Mouse (Mus musculus) spleen, postnatal 4 days (tissue): ENCODE results near the gene Stk19.

Source experiments
- DNase-seq, 2 experiments: peaks; one replicate each; pipeline ENCODE4 v3.0.0; 2022; ENCODE audit warnings: low spot score in 2 of 2

Stk19 gene

GRCm38 (mm10) chr17:34836856-34837221 lies at the start of gene Stk19, which contains the start of gene Dxo:
TSS of gene Stk19 (minus strand) at chr17:34836945.
TSS of gene Dxo (plus strand) at chr17:34837019.
- peak; percentile 94 to 97 for DNase-seq

GRCm38 (mm10) chr17:34885615-34886014 lies 48.9 kb upstream of the Stk19 start:
- no peak for DNase-seq

GRCm38 (mm10) chr17:34884704-34885103 lies 48.0 kb upstream of the Stk19 start:
- DNase-seq, result no peak

DNA sequence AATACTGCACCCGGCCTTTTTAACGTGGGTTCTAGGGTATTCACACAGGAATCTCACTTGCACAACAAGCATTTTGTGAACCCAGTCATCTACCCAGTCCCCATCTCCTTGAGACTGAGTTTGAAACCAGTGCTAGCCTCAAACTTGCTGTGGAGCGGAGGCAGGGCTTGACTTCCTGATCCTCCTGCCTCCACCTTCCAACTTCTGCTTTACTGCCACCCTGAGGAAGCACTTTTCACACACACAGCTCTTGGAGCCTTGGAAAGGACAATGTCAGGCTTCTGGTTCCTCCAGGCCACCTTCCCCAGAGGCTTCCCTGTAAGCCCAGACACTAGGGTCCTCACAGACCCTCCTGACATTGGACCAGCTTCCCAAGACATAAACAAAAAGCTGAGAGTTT lies 46.6 kb upstream of the Stk19 start:
- DNase-seq, result no peak

DNA sequence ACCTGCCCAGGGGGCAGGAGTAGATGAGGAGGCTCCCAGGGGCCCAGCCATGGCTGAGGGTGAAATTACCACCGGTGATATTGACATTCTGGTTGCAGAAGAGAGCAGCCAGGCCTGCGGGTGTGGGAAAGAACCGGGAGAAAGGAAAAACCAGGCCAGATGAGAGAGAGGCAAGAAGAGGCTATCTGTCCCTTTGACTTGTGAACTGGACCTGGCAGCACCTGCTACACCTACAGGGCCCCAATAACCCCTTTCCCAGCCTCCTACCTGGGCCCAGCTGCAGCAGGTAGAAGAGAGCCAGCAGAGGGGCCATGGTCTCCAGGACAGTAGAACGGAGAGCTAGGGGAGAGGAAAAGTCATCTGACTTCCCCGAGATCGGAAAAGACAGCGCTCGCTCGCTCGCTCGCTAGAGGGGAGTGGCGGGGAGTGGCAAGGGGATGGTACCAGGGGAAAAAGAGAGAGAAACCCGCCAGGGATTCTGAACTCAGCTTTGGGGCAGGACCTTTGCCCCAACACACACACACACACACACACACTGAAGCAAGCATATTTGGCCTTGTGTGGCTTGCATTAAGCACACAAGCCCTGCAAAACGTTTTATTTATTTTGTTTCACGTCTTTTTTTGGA lies 45.1 kb upstream of the Stk19 start, which contains the start of gene Gm20547:
Gm20547 (minus strand) TSS at position 360 of the 628 bp plus-strand sequence.
- no peak for DNase-seq

- no peak for DNase-seq
Observed at GRCm38 (mm10) chr17:34881166-34881565, 44.4 kb upstream of the Stk19 start.

GRCm38 (mm10) chr17:34879336-34879879 lies 42.7 kb upstream of the Stk19 start, which contains the start of gene Zbtb12:
TSS of gene Zbtb12 (plus strand) at chr17:34879483.
- DNase-seq, result no peak

DNA sequence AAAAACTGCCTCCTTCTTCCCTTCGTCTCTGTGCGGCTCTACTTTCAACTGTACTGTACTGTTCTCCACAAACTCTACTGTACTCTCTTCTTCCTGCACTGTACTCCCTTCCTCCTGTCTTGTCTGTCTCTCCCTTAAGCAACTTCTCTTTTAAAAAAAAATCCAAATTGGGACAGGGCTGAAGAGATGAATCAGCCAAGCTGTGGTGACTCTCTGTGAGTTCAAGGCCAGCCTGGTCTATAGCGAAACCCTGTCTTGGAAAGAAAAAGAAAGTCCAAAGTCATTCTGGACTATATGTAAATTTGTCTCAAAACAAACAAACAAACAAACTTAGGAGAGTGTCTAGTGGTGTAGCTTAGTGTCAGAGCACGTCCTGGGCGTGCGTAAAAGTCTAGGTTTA lies 37.6 kb upstream of the Stk19 start:
- no peak for DNase-seq

DNA sequence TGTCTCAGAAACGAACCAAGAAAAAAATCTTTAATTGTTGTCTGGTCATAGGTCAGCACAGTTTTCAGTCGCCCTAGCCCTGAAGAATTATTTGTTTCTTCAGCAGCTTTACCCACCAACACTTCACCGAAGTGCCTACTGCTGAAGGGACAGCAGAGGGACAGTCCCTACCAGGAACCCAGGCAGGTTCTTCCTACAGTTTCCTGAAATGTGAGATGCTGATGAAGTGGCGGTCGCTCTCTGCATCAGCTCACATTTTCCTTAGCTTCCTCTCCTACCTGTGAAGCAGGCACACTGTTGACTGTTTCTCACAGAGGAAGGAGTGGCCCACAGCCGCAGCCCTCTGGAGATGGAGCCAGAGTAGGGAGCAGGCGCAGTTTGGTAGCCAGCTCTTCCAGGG lies 29.2 kb upstream of the Stk19 start:
- no peak for DNase-seq

DNA sequence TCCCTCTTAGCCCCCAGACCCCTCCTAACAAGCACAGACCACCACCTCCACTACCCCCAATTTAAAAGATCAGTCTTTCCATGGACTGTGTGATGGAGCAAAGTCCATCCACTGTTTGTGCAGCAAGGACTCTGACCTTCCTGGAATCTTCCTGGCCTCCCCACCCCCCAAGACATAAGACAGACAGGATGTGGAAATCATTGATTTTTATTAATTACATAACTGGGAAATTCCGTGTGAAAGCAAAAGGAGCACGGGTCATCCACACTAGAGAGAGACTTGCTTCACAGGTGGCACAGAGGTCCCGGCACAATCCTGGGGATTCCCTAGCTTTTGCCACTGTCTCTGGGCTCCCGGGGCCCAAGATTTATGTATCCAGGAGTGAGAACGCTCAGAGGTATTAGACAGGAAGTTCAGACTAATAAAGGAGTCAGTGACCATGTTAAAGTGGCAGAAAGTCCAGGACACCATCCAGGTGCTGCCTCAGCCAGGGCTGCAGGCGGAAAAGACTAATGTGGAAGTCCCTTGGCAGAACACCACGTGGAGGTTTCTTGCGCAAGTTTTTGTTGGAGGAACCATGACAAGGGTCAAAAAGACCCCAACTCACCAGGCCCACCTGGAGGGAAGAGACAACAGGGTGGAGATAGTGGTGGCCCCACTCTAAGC lies 25.8 kb upstream of the Stk19 start, which contains the start of gene Cfb:
Cfb (minus strand) TSS at position 103 of the 666 bp plus-strand sequence.
- no peak for DNase-seq

DNA sequence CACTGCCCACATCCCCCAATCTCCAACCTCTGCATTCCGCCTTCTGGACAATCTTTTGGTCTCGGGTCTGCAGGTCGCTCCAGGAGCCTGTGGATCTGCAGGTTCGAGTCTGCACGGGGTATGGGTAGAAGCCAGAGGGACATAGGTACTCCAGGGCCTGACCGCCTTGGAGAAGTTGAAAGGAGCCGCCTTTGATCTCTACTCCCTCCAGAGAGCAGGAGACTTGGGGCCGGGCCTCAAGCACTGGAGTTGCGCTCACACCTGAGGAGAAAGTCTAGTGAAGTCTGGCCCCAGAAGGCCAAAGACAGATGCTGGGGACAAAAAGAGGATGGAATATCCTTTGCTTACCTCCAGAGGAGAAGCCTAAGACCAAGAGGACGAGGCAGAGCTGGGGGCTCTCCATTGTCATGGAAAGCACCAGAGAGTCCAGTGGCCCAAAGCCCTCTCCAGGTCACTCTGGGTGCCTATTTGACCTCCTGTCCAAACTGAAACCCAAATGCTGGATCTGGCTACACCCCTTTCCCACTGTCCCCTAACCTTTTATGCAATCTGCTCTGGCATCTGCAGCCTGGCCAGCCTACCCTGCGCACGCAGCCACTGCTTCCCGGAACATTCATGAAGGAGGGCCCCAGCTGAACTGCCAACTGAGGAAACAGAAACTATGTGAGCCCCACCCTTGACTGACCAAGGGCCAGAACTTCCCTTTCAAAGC lies 25.1 kb upstream of the Stk19 start:
- no peak for DNase-seq

- DNase-seq, result no peak
Observed at GRCm38 (mm10) chr17:34860514-34860913, 23.8 kb upstream of the Stk19 start.

DNA sequence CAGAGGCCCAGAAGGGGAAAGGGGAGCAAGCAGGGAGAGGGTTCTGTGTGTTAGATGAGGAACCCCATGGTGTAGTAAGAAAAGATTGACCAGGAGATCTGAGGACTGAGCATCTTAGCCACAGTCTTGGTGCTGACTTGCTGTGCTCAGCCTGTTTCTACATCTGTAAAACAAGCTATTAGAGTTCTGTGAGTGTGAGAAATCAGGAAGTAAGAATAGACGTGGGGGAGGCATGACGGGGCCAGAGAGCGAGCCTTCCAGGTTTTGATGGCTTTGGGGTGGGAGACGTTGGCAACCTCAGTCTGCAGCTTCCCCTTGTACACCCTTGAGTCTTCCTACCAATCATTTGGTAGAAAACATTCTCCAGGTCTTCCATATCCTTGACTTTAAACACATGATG lies 21.9 kb upstream of the Stk19 start:
- DNase-seq, result no peak

DNA sequence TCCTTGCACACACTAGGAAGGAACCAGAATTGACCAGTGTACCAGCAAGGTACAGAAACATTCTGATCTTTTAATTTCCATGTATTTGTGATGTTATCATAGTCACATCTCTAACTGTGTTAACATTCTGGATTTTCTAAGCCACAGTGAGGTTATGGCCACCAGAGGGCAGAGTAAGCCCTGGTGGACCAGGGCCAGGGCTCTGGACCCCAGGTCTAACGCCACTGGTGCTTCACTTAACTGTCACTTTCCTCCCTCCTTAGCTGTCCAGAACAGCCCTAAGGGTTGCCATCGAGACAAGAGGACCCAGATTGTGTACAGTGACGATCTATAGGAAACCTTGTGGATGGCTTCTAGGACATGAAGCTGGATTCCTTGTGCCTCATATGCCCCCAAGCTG lies 19.1 kb upstream of the Stk19 start:
- DNase-seq, result peak; percentile 47 to 74

DNA sequence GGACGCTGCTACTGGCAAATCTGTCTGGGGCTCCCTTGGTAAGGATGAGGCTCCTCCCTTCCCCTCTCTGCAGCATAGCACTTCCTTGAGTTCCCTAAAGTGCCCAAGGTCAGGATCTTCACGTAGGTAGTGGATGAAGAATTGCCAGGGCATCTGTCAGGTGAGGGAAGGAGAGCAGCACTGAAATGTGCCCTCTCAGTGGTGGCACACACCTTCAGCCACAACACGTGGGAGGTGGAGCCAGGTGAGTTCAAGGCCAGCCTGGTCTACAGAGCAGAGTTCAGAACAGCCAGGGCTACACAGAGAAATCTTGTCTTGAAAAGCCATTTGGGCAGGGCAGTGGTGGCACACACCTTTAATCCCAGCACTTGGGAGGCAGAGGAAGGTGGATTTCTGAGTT lies 18.0 kb upstream of the Stk19 start:
- no peak for DNase-seq

GRCm38 (mm10) chr17:34853511-34853910 lies 16.8 kb upstream of the Stk19 start:
- DNase-seq, result no peak

DNA sequence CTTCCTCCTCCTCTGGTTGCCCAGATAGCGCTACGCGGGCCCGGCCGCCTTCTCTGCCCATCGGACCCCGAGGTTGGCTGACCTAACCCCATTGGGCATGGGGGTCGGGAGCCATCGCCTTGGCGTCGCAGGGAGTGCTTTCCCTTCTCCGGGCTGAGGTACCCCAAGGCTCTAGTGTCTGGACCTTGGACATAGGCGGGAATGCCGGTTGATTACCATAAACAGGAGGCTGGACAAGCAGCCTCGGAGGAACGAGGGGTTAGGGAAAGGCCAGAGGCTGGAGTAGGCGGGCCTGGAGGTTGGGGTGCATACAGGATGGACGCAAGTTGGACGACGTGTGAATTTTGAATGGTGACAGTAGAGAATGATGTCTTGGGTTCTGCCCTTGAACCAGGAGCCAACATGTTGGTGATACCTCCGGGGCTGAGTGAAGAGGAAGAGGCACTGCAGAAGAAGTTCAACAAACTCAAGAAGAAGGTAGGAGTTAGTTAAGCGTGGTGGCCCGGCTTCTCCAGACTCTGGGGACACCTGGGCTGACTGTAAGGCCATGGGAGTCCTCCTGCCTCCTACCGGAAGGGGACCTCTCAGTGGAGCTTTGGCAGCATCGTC lies 13.9 kb upstream of the Stk19 start:
- no peak for DNase-seq

GRCm38 (mm10) chr17:34849722-34850516 lies 13.2 kb upstream of the Stk19 start, which contains the start of the genes Skiv2l and Nelfe:
TSS of gene Skiv2l (minus strand) at chr17:34850210.
TSS of gene Nelfe (plus strand) at chr17:34850391.
- DNase-seq, result peak; percentile 98

GRCm38 (mm10) chr17:34847615-34848014 lies 10.9 kb upstream of the Stk19 start:
- no peak for DNase-seq

DNA sequence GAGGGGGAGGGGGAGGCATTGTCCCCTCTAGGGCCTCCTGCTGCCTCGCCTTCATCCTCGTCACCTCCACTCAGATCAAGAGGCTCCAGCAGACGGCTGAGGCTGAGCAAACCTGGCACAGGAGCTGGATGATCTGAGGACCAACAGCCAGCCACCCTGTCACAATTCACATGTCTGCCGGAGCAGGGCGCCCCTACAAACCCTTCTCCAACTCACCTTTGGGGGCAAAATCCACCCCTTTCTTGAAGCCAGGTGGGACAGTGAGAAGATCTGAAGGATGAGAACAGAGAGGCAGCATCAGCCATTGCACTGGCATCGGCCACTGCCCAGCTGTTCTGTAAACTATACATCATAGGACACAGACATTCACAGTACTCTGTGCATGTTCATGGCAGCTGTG lies 10.4 kb upstream of the Stk19 start:
- no peak for DNase-seq

GRCm38 (mm10) chr17:34844884-34845283 lies 8.1 kb upstream of the Stk19 start:
- no peak for DNase-seq
